Mouse (Mus musculus): Measurements from ENCODE around the gene Zrsr1.

DNA sequence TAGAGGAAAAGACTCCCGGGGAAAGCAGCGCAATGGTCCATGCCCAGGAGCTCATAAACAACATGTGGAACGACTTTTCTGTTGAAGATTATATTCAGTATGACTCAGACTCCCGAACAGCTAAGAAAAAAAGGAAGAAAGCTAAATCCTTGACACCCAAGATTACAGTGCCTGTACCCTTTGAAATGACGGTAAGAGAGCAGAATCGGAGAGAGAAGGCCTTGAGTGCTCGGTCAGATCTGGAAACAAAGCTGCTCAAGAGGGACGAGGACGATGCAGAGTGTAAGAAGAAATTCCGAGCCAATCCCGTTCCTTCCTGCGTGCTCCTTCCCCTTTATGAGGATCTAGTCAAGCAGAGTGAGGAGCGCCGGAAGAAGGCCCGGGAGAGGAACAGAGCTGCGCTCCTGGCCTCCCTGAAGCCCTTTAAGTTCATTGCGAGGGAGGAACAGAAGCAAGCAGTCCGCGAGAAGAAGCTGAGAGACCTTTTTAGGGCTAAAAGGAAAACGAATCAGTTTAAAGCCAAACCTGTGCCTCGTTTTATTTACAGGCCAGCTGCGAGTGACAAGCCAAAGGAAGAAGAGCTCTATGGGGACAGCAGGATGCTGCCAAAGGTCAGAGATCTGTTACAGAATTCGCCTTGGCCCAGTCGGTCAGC, 48.4 kb downstream of the Zrsr1 start:
- TF ChIP-seq CTCF (IDR thresholded peaks at IDR 0.05; ENCODE audit: borderline replicate concordance, extremely low read depth, insufficient read depth, insufficient read length) (no peak), POLR2A (IDR thresholded peaks at IDR 0.05; ENCODE audit: borderline replicate concordance, extremely low read depth, insufficient read depth, insufficient read length, poor library complexity, severe bottlenecking) (no peak)

Measured in brain, embryonic 14.5 days (tissue).